Mouse (Mus musculus) G1E (cell line): ENCODE measurements around the gene Sap18b.

ENCODE experiments used
- CTCF ChIP-seq: IDR thresholded peaks from 2 replicates; pipeline ENCODE4 v1.5.1; 2012; ENCODE audit warnings: low read depth, low read length, inconsistent platforms, mixed read lengths
- GATA1 ChIP-seq: IDR thresholded peaks from 2 replicates; pipeline ENCODE4 v1.6.1; 2012; ENCODE audit warnings: borderline replicate concordance, low read length, inconsistent platforms, mixed read lengths
- POLR2AphosphoS5 ChIP-seq: IDR thresholded peaks from 2 replicates; pipeline ENCODE4 v1.6.1; 2012; ENCODE audit warnings: low read depth, low read length, inconsistent platforms; ENCODE audit not compliant: insufficient replicate concordance
- TAL1 ChIP-seq: conservative IDR thresholded peaks from 2 replicates; pipeline ENCODE4 v1.6.1; 2012; ENCODE audit warnings: low read depth, low read length, inconsistent platforms, mixed read lengths

DNA sequence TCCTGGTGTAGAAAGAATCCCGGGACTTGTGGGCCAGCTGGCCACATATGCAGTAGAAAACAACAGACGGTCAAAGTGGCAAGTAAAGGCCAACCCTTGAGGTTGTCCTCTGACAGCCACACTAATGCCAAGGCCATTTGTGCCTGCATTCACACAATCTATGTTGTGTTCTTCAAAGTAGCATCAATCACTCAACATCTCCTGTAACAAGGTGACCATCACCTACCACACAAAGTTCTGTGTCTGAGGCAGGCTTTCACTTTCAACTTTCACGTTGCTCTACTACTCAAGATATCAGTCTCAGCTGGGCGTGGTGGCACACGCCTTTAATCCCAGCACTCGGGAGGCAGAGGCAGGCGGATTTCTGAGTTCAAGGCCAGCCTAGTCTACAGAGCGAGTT, 22.9 kb upstream of the Sap18b start:
- TF ChIP-seq CTCF (no peak), GATA1 (no peak), POLR2AphosphoS5 (no peak), TAL1 (no peak)
